Mouse (Mus musculus) ovary, adult 18-20 months (tissue): ENCODE measurements around the gene Aff4.
A peak's percentile ranks its signal among the peaks of the same experiment; 100 is the strongest.
"Not testable (repeated sequence)": the region's sequence is repeated elsewhere in the genome, so short reads cannot be mapped to it uniquely, and the experiment has no call there.

ENCODE experiments used
- DNase-seq: peaks from one replicate; pipeline ENCODE4 v3.0.0; 2022; ENCODE audit warnings: low spot score, mixed read lengths

Aff4 gene

GRCm38 (mm10) chr11:53337684-53338083 is 12.9 kb upstream of the Aff4 start:
- no peak for DNase-seq

- DNase-seq: not testable (repeated sequence)
These were observed 9.6 kb upstream of the Aff4 start for GRCm38 (mm10) chr11:53341019-53341418.

- no peak for DNase-seq
These were observed 7.9 kb upstream of the Aff4 start for GRCm38 (mm10) chr11:53342711-53343110.

GRCm38 (mm10) chr11:53345328-53345727 is 5.3 kb upstream of the Aff4 start:
- DNase-seq: no peak

GRCm38 (mm10) chr11:53345738-53346137 is 4.9 kb upstream of the Aff4 start:
- DNase-seq: no peak

- peak; percentile 34 for DNase-seq
These were observed 750 bp downstream of the Aff4 start for GRCm38 (mm10) chr11:53351224-53351942.

GRCm38 (mm10) chr11:53351943-53352590 is 1.4 kb downstream of the Aff4 start:
- no peak for DNase-seq

- no peak for DNase-seq
These were observed 8.0 kb downstream of the Aff4 start for GRCm38 (mm10) chr11:53358504-53359155.

- DNase-seq: no peak
These were observed 16.4 kb downstream of the Aff4 start for GRCm38 (mm10) chr11:53367032-53367431.

- no peak for DNase-seq
These were observed 28.3 kb downstream of the Aff4 start for GRCm38 (mm10) chr11:53378918-53379317.

GRCm38 (mm10) chr11:53383758-53384428 is 33.3 kb downstream of the Aff4 start:
- DNase-seq: no peak

- no peak for DNase-seq
These were observed 43.2 kb downstream of the Aff4 start for GRCm38 (mm10) chr11:53393856-53394255.

GRCm38 (mm10) chr11:53403638-53404037 is 53.0 kb downstream of the Aff4 start:
- no peak for DNase-seq

- DNase-seq: no peak
These were observed 61.1 kb downstream of the Aff4 start for GRCm38 (mm10) chr11:53411738-53412137.

- DNase-seq: no peak
These were observed 63.2 kb downstream of the Aff4 start for GRCm38 (mm10) chr11:53413871-53414270.

GRCm38 (mm10) chr11:53418048-53418447 is 67.4 kb downstream of the Aff4 start:
- DNase-seq: no peak

- DNase-seq: no peak
These were observed 72.4 kb downstream of the Aff4 start, which contains the start of gene Leap2 for GRCm38 (mm10) chr11:53423036-53423435. Gene Leap2, minus strand, starts transcription at chr11:53423170.

- no peak for DNase-seq
These were observed 74.2 kb downstream of the Aff4 start for GRCm38 (mm10) chr11:53424826-53425225.

- DNase-seq: no peak
These were observed 74.6 kb downstream of the Aff4 start for GRCm38 (mm10) chr11:53425251-53425650.

- no peak for DNase-seq
These were observed 75.2 kb downstream of the Aff4 start for GRCm38 (mm10) chr11:53425711-53426255.

- not testable (repeated sequence) for DNase-seq
These were observed 76.3 kb downstream of the Aff4 start for GRCm38 (mm10) chr11:53426914-53427313.
